Mouse (Mus musculus): Measurements from ENCODE around the gene Lif. TPM values are rescaled to one million over a fixed set of nuclear protein-coding genes. Genes with fewer than 3 reads are reported as not detected.
A peak's percentile ranks its signal among the peaks of the same experiment; 100 is the strongest.

Gene Lif
- polyA plus RNA-seq, 1 experiment from 2014 or later = not detected

DNA sequence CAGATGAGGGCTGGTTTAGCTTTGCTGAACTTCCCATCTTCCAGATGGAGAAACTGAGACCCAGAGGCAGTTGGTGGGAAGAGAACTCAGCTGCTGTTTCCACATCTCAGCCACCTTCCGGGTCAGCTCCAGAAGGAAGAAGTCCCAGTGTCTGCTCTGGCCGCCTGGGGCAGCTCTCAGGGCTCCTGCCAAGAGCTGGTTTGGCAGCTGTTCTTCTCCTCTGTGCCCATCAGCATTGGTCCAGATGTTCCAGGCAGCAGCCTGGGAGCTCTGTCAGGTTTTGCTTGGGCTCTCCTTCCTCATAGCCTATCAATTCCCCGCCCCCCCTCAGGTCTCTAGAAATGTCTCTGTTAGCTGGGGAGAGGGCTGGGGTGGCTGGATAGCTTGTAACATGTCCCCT, 43.3 kb downstream of the Lif start:
- H3K4me3 ChIP-seq (ENCODE audit: low read depth, low read length) = no peak overlapping the region
- H3K27me3 ChIP-seq (replicated peaks; ENCODE audit: control insufficient read depth, insufficient read depth, low read length) = peaks cover 2% of the 10 kb centered on the region; the same call in 1 of the 2 replicates
- no peak overlapping the region for H3K9ac ChIP-seq (ENCODE audit: low read depth, low read length)
- H3K9me3 ChIP-seq (ENCODE audit: control insufficient read depth, low read length) = no peaks in the 10 kb centered on the region
- H3K27ac ChIP-seq (ENCODE audit: low read depth, low read length) = no peak overlapping the region
- H3K36me3 ChIP-seq (ENCODE audit: control insufficient read depth, insufficient read depth, low read length) = no peaks in the 10 kb centered on the region
- WGBS = 74% methylated on average over 3 of the region's 3 CpGs
- DNase-seq (ENCODE audit: low spot score) (no peak), ATAC-seq (replicated peaks; ENCODE audit: low FRiP score) (no peak)
- peaks cover 5% of the 10 kb centered on the region; the same call in 1 of the 2 replicates for H3K4me1 ChIP-seq (replicated peaks; ENCODE audit: control insufficient read depth, insufficient read depth, low read length)
- no peak overlapping the region for H3K4me2 ChIP-seq

- no peaks in the 10 kb centered on the region for H3K36me3 ChIP-seq (ENCODE audit: control insufficient read depth, insufficient read depth, low read length)
- H3K27me3 ChIP-seq (replicated peaks; ENCODE audit: control insufficient read depth, insufficient read depth, low read length) = peaks cover 2% of the 10 kb centered on the region; the same call in 1 of the 2 replicates
- no peak overlapping the region for H3K27ac ChIP-seq (ENCODE audit: low read depth, low read length)
- peaks cover 5% of the 10 kb centered on the region; the same call in 1 of the 2 replicates for H3K4me1 ChIP-seq (replicated peaks; ENCODE audit: control insufficient read depth, insufficient read depth, low read length)
- 34% methylated on average over 5 of the region's 5 CpGs for WGBS
- no peak overlapping the region for H3K4me3 ChIP-seq (ENCODE audit: low read depth, low read length)
- H3K9ac ChIP-seq (ENCODE audit: low read depth, low read length) = no peak overlapping the region
- ATAC-seq (replicated peaks; ENCODE audit: low FRiP score) = no peak
- no peaks in the 10 kb centered on the region for H3K9me3 ChIP-seq (ENCODE audit: control insufficient read depth, low read length)
- DNase-seq (ENCODE audit: low spot score) = no peak
- no peak overlapping the region for H3K4me2 ChIP-seq
Measured at GRCm38 (mm10) chr11:4302363-4302913, 45.1 kb downstream of the Lif start.

- no peak for ATAC-seq (replicated peaks; ENCODE audit: low FRiP score)
- 71% methylated on average over 9 of the region's 9 CpGs for WGBS
- peaks cover 5% of the 10 kb centered on the region; the same call in 1 of the 2 replicates for H3K4me1 ChIP-seq (replicated peaks; ENCODE audit: control insufficient read depth, insufficient read depth, low read length)
Measured at GRCm38 (mm10) chr11:4303033-4303432, 45.7 kb downstream of the Lif start.

GRCm38 (mm10) chr11:4304203-4304602, 46.8 kb downstream of the Lif start:
- Histone ChIP-seq H3K4me3 (ENCODE audit: low read depth, low read length) (no peak overlapping the region), H3K27ac (ENCODE audit: low read depth, low read length) (no peak overlapping the region), H3K9ac (ENCODE audit: low read depth, low read length) (no peak overlapping the region), H3K9me3 (ENCODE audit: control insufficient read depth, low read length) (no peaks in the 10 kb centered on the region), H3K4me2 (no peak overlapping the region), H3K27me3 (replicated peaks; ENCODE audit: control insufficient read depth, insufficient read depth, low read length) (peaks cover 5% of the 10 kb centered on the region), H3K4me1 (replicated peaks; ENCODE audit: control insufficient read depth, insufficient read depth, low read length) (0 out of 2 replicates have a peak, but pooled peaks cover 2% of the 10 kb centered on the region), H3K36me3 (ENCODE audit: control insufficient read depth, insufficient read depth, low read length) (no peaks in the 10 kb centered on the region)
- 83% methylated on average over 4 of the region's 4 CpGs for WGBS
- ATAC-seq (replicated peaks; ENCODE audit: low FRiP score) (no peak), DNase-seq (ENCODE audit: low spot score) (no peak)

More at GRCm38 (mm10) chr11:4303033-4303432, 45.7 kb downstream of the Lif start:
- Histone ChIP-seq H3K4me3 (ENCODE audit: low read depth, low read length) (no peak overlapping the region), H3K27ac (ENCODE audit: low read depth, low read length) (no peak overlapping the region), H3K9me3 (ENCODE audit: control insufficient read depth, low read length) (no peaks in the 10 kb centered on the region), H3K36me3 (ENCODE audit: control insufficient read depth, insufficient read depth, low read length) (no peaks in the 10 kb centered on the region), H3K4me2 (no peak overlapping the region), H3K27me3 (replicated peaks; ENCODE audit: control insufficient read depth, insufficient read depth, low read length) (peaks cover 2% of the 10 kb centered on the region; the same call in 1 of the 2 replicates), H3K9ac (ENCODE audit: low read depth, low read length) (no peak overlapping the region)
- DNase-seq (ENCODE audit: low spot score) = no peak

DNA sequence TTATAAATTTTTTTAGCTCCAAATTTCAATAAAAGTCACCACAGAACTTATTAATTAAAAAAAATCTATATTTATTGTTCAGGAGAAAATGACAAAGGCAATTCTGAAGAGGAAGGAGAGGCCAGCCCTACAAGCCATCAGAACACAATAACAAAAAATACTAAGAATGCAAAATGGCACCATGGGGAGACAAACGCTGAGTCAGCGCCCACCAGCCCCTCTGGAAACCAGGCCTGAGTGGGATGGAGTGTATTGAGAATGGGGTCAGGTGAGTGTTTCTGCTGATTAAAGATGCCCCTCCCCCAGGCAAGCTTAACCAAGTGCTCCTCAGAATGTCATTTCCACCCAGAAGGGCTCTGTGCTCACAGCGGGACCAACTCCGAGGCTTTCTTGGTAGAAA, 47.7 kb downstream of the Lif start:
- Histone ChIP-seq H3K4me3 (ENCODE audit: low read depth, low read length) (no peak overlapping the region), H3K4me1 (replicated peaks; ENCODE audit: control insufficient read depth, insufficient read depth, low read length) (0 out of 2 replicates have a peak, but pooled peaks cover 3% of the 10 kb centered on the region), H3K27ac (ENCODE audit: low read depth, low read length) (no peak overlapping the region), H3K9me3 (ENCODE audit: control insufficient read depth, low read length) (no peaks in the 10 kb centered on the region), H3K27me3 (replicated peaks; ENCODE audit: control insufficient read depth, insufficient read depth, low read length) (peaks cover 4% of the 10 kb centered on the region; the same call in 1 of the 2 replicates), H3K4me2 (no peak overlapping the region), H3K36me3 (ENCODE audit: control insufficient read depth, insufficient read depth, low read length) (no peaks in the 10 kb centered on the region), H3K9ac (ENCODE audit: low read depth, low read length) (no peak overlapping the region)
- 86% methylated on average over 4 of the region's 4 CpGs for WGBS
- ATAC-seq (replicated peaks; ENCODE audit: low FRiP score) (no peak), DNase-seq (ENCODE audit: low spot score) (no peak)

- H3K27me3 ChIP-seq (replicated peaks; ENCODE audit: control insufficient read depth, insufficient read depth, low read length) = peaks cover 2% of the 10 kb centered on the region; the same call in 1 of the 2 replicates
- no peaks in the 10 kb centered on the region for H3K36me3 ChIP-seq (ENCODE audit: control insufficient read depth, insufficient read depth, low read length)
- DNase-seq (ENCODE audit: low spot score) = no peak
- H3K4me2 ChIP-seq = no peak overlapping the region
- H3K4me1 ChIP-seq (replicated peaks; ENCODE audit: control insufficient read depth, insufficient read depth, low read length) = 0 out of 2 replicates have a peak, but pooled peaks cover 3% of the 10 kb centered on the region
- WGBS = 67% methylated on average over 2 of the region's 2 CpGs
- no peak for ATAC-seq (replicated peaks; ENCODE audit: low FRiP score)
- no peak overlapping the region for H3K4me3 ChIP-seq (ENCODE audit: low read depth, low read length)
- no peak overlapping the region for H3K9ac ChIP-seq (ENCODE audit: low read depth, low read length)
- H3K27ac ChIP-seq (ENCODE audit: low read depth, low read length) = no peak overlapping the region
- H3K9me3 ChIP-seq (ENCODE audit: control insufficient read depth, low read length) = no peaks in the 10 kb centered on the region
Measured at GRCm38 (mm10) chr11:4306086-4306485, 48.7 kb downstream of the Lif start.

- Histone ChIP-seq H3K9me3 (ENCODE audit: control insufficient read depth, low read length) (no peaks in the 10 kb centered on the region), H3K9ac (ENCODE audit: low read depth, low read length) (no peak overlapping the region), H3K27me3 (replicated peaks; ENCODE audit: control insufficient read depth, insufficient read depth, low read length) (peaks cover 2% of the 10 kb centered on the region; the same call in 1 of the 2 replicates), H3K4me3 (ENCODE audit: low read depth, low read length) (no peak overlapping the region), H3K4me1 (replicated peaks; ENCODE audit: control insufficient read depth, insufficient read depth, low read length) (0 out of 2 replicates have a peak, but pooled peaks cover 3% of the 10 kb centered on the region), H3K27ac (ENCODE audit: low read depth, low read length) (0 out of 2 replicates have a peak overlapping the region, but pooled peaks have one; percentile 34), H3K4me2 (peak overlapping the region; percentile 33), H3K36me3 (ENCODE audit: control insufficient read depth, insufficient read depth, low read length) (no peaks in the 10 kb centered on the region)
- DNase-seq (ENCODE audit: low spot score) (no peak), ATAC-seq (replicated peaks; ENCODE audit: low FRiP score) (no peak)
- 44% methylated on average over 6 of the region's 6 CpGs for WGBS
Measured at GRCm38 (mm10) chr11:4308060-4308513, 50.7 kb downstream of the Lif start.

DNA sequence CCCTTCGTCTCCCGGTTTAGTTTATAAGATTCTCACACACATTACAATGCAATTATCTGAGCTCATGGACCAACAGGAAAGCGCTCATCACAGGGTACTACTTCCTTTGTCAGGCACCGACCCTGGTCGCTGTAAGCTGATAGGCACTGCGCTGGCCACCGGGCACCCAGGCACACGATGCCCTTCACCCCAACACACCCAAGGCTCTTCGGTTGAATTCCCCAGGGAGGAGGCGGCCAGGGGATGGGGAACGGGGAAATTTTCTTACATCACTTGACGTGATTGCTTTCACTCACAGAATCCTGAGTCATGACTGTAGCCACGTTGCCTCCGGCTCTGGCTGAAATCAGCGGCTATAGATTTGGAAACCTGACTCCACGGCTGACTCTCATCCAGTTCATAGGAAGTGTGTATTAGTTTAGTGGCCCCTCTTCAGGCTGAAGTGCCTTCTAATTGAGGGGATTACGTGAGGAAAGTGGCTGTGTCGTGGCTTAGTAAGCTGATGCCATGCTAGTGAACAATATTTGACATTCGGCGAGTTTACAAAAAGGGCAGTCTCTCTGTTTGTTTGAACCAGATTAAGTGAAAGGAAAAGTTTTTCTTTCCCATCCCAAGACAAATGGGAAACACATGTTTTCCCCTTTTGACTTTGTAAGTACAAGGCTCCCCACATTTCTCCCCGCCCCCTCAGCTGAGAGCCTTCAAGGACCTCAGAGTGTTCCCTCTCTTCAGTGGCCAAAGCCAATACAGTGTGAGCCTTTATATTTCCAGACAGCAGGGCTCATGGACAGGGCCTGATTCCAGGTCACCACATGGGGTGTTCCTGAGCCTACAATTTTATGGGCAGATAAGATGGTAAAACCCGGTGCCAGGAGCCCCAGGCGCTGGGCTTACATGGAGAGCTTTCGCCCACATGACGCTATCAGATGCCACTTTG, 51.4 kb downstream of the Lif start:
- no peak overlapping the region for H3K4me3 ChIP-seq (ENCODE audit: low read depth, low read length)
- no peaks in the 10 kb centered on the region for H3K36me3 ChIP-seq (ENCODE audit: control insufficient read depth, insufficient read depth, low read length)
- 47% methylated on average over 25 of the region's 25 CpGs for WGBS
- DNase-seq (ENCODE audit: low spot score) (no peak), ATAC-seq (replicated peaks; ENCODE audit: low FRiP score) (no peak)
- peak overlapping the region; percentile 33 for H3K4me2 ChIP-seq
- no peaks in the 10 kb centered on the region for H3K9me3 ChIP-seq (ENCODE audit: control insufficient read depth, low read length)
- peak overlapping the region; percentile 34; the same call in 1 of the 2 replicates for H3K27ac ChIP-seq (ENCODE audit: low read depth, low read length)
- 0 out of 2 replicates have a peak, but pooled peaks cover 3% of the 10 kb centered on the region for H3K4me1 ChIP-seq (replicated peaks; ENCODE audit: control insufficient read depth, insufficient read depth, low read length)
- H3K27me3 ChIP-seq (replicated peaks; ENCODE audit: control insufficient read depth, insufficient read depth, low read length) = peaks cover 2% of the 10 kb centered on the region; the same call in 1 of the 2 replicates
- no peak overlapping the region for H3K9ac ChIP-seq (ENCODE audit: low read depth, low read length)
